Mouse (Mus musculus) kidney, embryonic 16.5 days (tissue): Measurements from ENCODE around the gene Spg7. TPM values are rescaled to one million over a fixed set of nuclear protein-coding genes. Genes with fewer than 3 reads are reported as not detected.

Experiments used
- ATAC-seq: fragments of 200-750 bp; cut with Nextera tagmentation; 2 replicates; pipeline ENCODE4 v1.8.0; 2017; ENCODE audit warnings: moderate TSS enrichment; ENCODE audit not compliant: low FRiP score, low TSS enrichment
- H3K27ac ChIP-seq: fragments of 300-500 bp; sonication (generic); 2 replicates; pipeline ENCODE4 v1.5.1; 2014; ENCODE audit warnings: low read length
- H3K27me3 ChIP-seq: fragments of 300-500 bp; sonication (generic); 2 replicates; pipeline ENCODE4 v1.6.1; 2014; ENCODE audit warnings: low read length, control low read depth, mixed read lengths; ENCODE audit not compliant: insufficient read depth
- H3K36me3 ChIP-seq: fragments of 300-500 bp; sonication (generic); 2 replicates; pipeline ENCODE4 v1.6.1; 2014; ENCODE audit warnings: low read length, control low read depth, mixed read lengths; ENCODE audit not compliant: insufficient read depth
- H3K4me1 ChIP-seq: fragments of 300-500 bp; sonication (generic); 2 replicates; pipeline ENCODE4 v1.6.1; 2014; ENCODE audit warnings: low read length, control low read depth, mixed read lengths; ENCODE audit not compliant: insufficient read depth
- H3K4me2 ChIP-seq: fragments of 300-500 bp; sonication (generic); replicated peaks from 2 replicates; pipeline ENCODE4 v1.6.1; 2014; ENCODE audit warnings: low read depth, low read length
- H3K4me3 ChIP-seq: fragments of 300-500 bp; sonication (generic); 2 replicates; pipeline ENCODE4 v1.5.1; 2014; ENCODE audit warnings: mild to moderate bottlenecking, low read length
- H3K9ac ChIP-seq: fragments of 300-500 bp; sonication (generic); replicated peaks from 2 replicates; pipeline ENCODE4 v1.6.1; 2014; ENCODE audit warnings: low read length
- H3K9me3 ChIP-seq: fragments of 300-500 bp; sonication (generic); 2 replicates; pipeline ENCODE4 v1.6.1; 2016; ENCODE audit warnings: low read length, control low read depth
- WGBS: fragments of 180-500 bp; shearing (Covaris S2); extraction: QIAGEN DNeasy Blood & Tissue Kit; methylation state at CpG from one replicate; pipeline ENCODE4 v1.1.7; 2014; 5-methylcytosine and 5-hydroxymethylcytosine counted together
- polyA plus RNA-seq: library from polyadenylated mRNA; unstranded; fragments of >200 nt; fragmentation: Nextera tagmentation; extraction: Ambion mirVana; gene quantifications from 2 replicates; pipeline ENCODE4 v1.2.1, GENCODE M21; 2015

The Spg7 gene
- polyA plus RNA-seq, 1 experiment from 2014 or later, result 56.6 TPM

GRCm38 (mm10) chr8:123114644-123115043, 51.9 kb downstream of the Spg7 start:
- Histone ChIP-seq H3K36me3 (no peaks in the 10 kb centered on the region), H3K4me3 (no peak overlapping the region), H3K4me2 (no peak overlapping the region), H3K9me3 (no peaks in the 10 kb centered on the region), H3K27me3 (peaks cover 38% of the 10 kb centered on the region), H3K27ac (no peak overlapping the region), H3K9ac (no peak overlapping the region), H3K4me1 (peaks cover 17% of the 10 kb centered on the region)
- WGBS, result 38% methylated on average over 3 of the region's 3 CpGs
- ATAC-seq, result no peak

GRCm38 (mm10) chr8:123117127-123117731, 54.5 kb downstream of the Spg7 start, which contains the start of gene Cpne7:
Gene Cpne7, plus strand, starts transcription at chr8:123117374.
- H3K27ac ChIP-seq, result no peak within 1 kb of the TSS
- H3K4me1 ChIP-seq, result peaks cover 17% of the 10 kb centered on the region
- H3K4me3 ChIP-seq, result peak within 1 kb of the TSS; percentile 45
- peak within 1 kb of the TSS; percentile 71 for H3K4me2 ChIP-seq
- H3K9ac ChIP-seq, result peak within 1 kb of the TSS; percentile 48
- peak; percentile 32; the same call in 1 of the 2 replicates for ATAC-seq
- peaks cover 40% of the 10 kb centered on the region for H3K27me3 ChIP-seq
- no peaks in the 10 kb centered on the region for H3K9me3 ChIP-seq
- no peaks in the 10 kb centered on the region for H3K36me3 ChIP-seq
- 1% methylated on average over 51 of the region's 51 CpGs for WGBS

GRCm38 (mm10) chr8:123117744-123118143, 55.0 kb downstream of the Spg7 start:
- ATAC-seq, result no peak
- Histone ChIP-seq H3K36me3 (no peaks in the 10 kb centered on the region), H3K4me3 (peak overlapping the region; percentile 45), H3K9me3 (no peaks in the 10 kb centered on the region), H3K4me1 (peaks cover 17% of the 10 kb centered on the region), H3K9ac (peak overlapping the region; percentile 48), H3K27me3 (peaks cover 40% of the 10 kb centered on the region), H3K27ac (no peak overlapping the region), H3K4me2 (peak overlapping the region; percentile 71)
- 4% methylated on average over 17 of the region's 17 CpGs for WGBS

- 0 out of 2 replicates have a peak, but pooled peaks have one; percentile 16 for ATAC-seq
- Histone ChIP-seq H3K27ac (no peak overlapping the region), H3K4me1 (peaks cover 22% of the 10 kb centered on the region), H3K36me3 (no peaks in the 10 kb centered on the region), H3K4me2 (no peak overlapping the region), H3K4me3 (no peak overlapping the region), H3K27me3 (peaks cover 35% of the 10 kb centered on the region), H3K9ac (no peak overlapping the region), H3K9me3 (no peaks in the 10 kb centered on the region)
- 38% methylated on average over 9 of the region's 9 CpGs for WGBS
Measured at GRCm38 (mm10) chr8:123122059-123122458, 59.3 kb downstream of the Spg7 start.

GRCm38 (mm10) chr8:123122670-123123069, 59.9 kb downstream of the Spg7 start:
- no peak overlapping the region for H3K4me3 ChIP-seq
- no peaks in the 10 kb centered on the region for H3K36me3 ChIP-seq
- WGBS, result 76% methylated on average over 5 of the region's 5 CpGs
- ATAC-seq, result no peak
- H3K4me2 ChIP-seq, result no peak overlapping the region
- H3K9me3 ChIP-seq, result no peaks in the 10 kb centered on the region
- peaks cover 29% of the 10 kb centered on the region for H3K27me3 ChIP-seq
- peaks cover 15% of the 10 kb centered on the region for H3K4me1 ChIP-seq
- H3K9ac ChIP-seq, result no peak overlapping the region
- no peak overlapping the region for H3K27ac ChIP-seq

- peak overlapping the region; percentile 14; the same call in 1 of the 2 replicates for H3K4me3 ChIP-seq
Measured at GRCm38 (mm10) chr8:123126193-123126816, 63.6 kb downstream of the Spg7 start.

GRCm38 (mm10) chr8:123131041-123131440, 68.3 kb downstream of the Spg7 start:
- WGBS, result 53% methylated on average over 9 of the region's 9 CpGs
- Histone ChIP-seq H3K9me3 (peaks cover 3% of the 10 kb centered on the region; the same call in 1 of the 2 replicates), H3K36me3 (no peaks in the 10 kb centered on the region), H3K27ac (0 out of 2 replicates have a peak overlapping the region, but pooled peaks have one; percentile 35), H3K4me2 (no peak overlapping the region; the same call in 1 of the 2 replicates), H3K9ac (no peak overlapping the region), H3K4me1 (peaks cover 11% of the 10 kb centered on the region), H3K4me3 (no peak overlapping the region), H3K27me3 (0 out of 2 replicates have a peak, but pooled peaks cover 3% of the 10 kb centered on the region)
- no peak for ATAC-seq

More at GRCm38 (mm10) chr8:123126193-123126816, 63.6 kb downstream of the Spg7 start:
- Histone ChIP-seq H3K9ac (no peak overlapping the region), H3K27ac (no peak overlapping the region), H3K4me2 (peak overlapping the region; percentile 21; the same call in 1 of the 2 replicates), H3K9me3 (no peaks in the 10 kb centered on the region), H3K27me3 (peaks cover 11% of the 10 kb centered on the region), H3K36me3 (no peaks in the 10 kb centered on the region), H3K4me1 (peaks cover 13% of the 10 kb centered on the region)
- WGBS, result 6% methylated on average over 19 of the region's 19 CpGs
- ATAC-seq, result peak; percentile 74

- peaks cover 3% of the 10 kb centered on the region; the same call in 1 of the 2 replicates for H3K9me3 ChIP-seq
- 100% methylated on average over 2 of the region's 2 CpGs for WGBS
- peaks cover 15% of the 10 kb centered on the region for H3K4me1 ChIP-seq
- no peak overlapping the region for H3K4me3 ChIP-seq
- H3K27ac ChIP-seq, result no peak overlapping the region
- no peaks in the 10 kb centered on the region for H3K27me3 ChIP-seq
- no peak for ATAC-seq
- no peak overlapping the region for H3K9ac ChIP-seq
- H3K4me2 ChIP-seq, result no peak overlapping the region
- H3K36me3 ChIP-seq, result no peaks in the 10 kb centered on the region
Measured at GRCm38 (mm10) chr8:123132953-123133352, 70.2 kb downstream of the Spg7 start.

GRCm38 (mm10) chr8:123134149-123134713, 71.5 kb downstream of the Spg7 start:
- no peaks in the 10 kb centered on the region for H3K36me3 ChIP-seq
- H3K27me3 ChIP-seq, result no peaks in the 10 kb centered on the region
- ATAC-seq, result no peak
- H3K9me3 ChIP-seq, result peaks cover 3% of the 10 kb centered on the region; the same call in 1 of the 2 replicates
- H3K4me2 ChIP-seq, result no peak overlapping the region
- peaks cover 20% of the 10 kb centered on the region for H3K4me1 ChIP-seq
- no peak overlapping the region for H3K9ac ChIP-seq
- H3K27ac ChIP-seq, result no peak overlapping the region
- 88% methylated on average over 11 of the region's 11 CpGs for WGBS
- H3K4me3 ChIP-seq, result no peak overlapping the region
